ENCODE assay signal across 24 mouse cellular contexts in the genomic region with DNA sequence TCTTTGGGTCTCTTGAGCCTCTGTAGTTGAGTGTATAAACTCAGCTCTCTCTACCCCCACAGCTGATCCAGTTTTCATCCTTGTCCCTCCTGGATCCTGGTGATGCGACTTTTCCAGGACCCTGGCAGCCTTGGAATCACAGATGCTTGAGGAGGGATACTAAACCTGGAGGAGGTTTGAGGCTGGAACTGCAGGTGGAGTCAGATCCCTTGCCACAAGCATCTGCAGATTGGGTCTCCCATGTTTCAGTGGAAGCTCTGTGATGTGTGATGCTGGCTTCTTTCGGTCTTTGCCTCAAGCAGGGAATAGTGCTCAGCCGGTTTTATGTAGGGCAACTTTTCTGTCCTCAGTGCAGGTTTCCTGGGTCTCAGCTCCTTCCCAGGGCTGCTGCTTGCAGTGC. TPM values are rescaled to one million over a fixed set of nuclear protein-coding genes. Genes with fewer than 3 reads are reported as not detected.
"Had no signal": no experiment of that assay in that cellular context is flagged by ENCODE, and none has a peak within 500 bp of the region (broad histone marks: within the 10 kb centered on the region; RNA-seq: fewer than 3 reads in every experiment).

No protein-coding gene starts in this region.

- H3K27ac ChIP-seq: neural tube, embryonic 13.5 days; neural tube, embryonic 15.5 days; stomach, embryonic 15.5 days; stomach, postnatal 0 days had no signal

- H3K4me3 ChIP-seq: neural tube, embryonic 13.5 days; neural tube, embryonic 15.5 days; stomach, embryonic 15.5 days had no signal

- DNase-seq: retina, postnatal 1 day; right cerebral cortex, adult 18-20 months; right cerebral cortex, postnatal 14 days; right cerebral cortex, postnatal 25 days; right cerebral cortex, postnatal 4 days; spleen, adult 18-20 months; thymus, adult 18-20 months; thymus, adult 2 months; thymus, postnatal 14 days; thymus, postnatal 25 days; thymus, postnatal 36 days; thymus, postnatal 4 days had no signal

- H3K9me3 ChIP-seq: neural tube, embryonic 13.5 days; neural tube, embryonic 15.5 days; stomach, embryonic 15.5 days had no signal

- H3K36me3 ChIP-seq: neural tube, embryonic 13.5 days; neural tube, embryonic 15.5 days; stomach, embryonic 15.5 days had no signal

- H3K27me3 ChIP-seq: neural tube, embryonic 13.5 days; neural tube, embryonic 15.5 days; stomach, embryonic 15.5 days had no signal

- H3K4me1 ChIP-seq: neural tube, embryonic 13.5 days; neural tube, embryonic 15.5 days; stomach, embryonic 15.5 days had no signal

RNA-seq across cellular contexts. Expression of gene Gm906, which starts 13.6 kb away (rescaled TPM):
- total RNA-seq: neutrophil, adult 5-6 weeks had no signal
- polyA plus RNA-seq: neural tube, embryonic 13.5 days; neural tube, embryonic 14.5 days; neural tube, embryonic 15.5 days; small intestine, adult 2 months; spleen, adult 2 months; stomach, embryonic 14.5 days; stomach, embryonic 15.5 days; stomach, embryonic 16.5 days; stomach, postnatal 0 days; thymus, adult 2 months; thymus, postnatal 0 days; urinary bladder, adult 2 months had no signal
